Mouse (Mus musculus) ES-E14 (cell line): ENCODE results near the gene Lifr.

Source experiments
- CHD2 ChIP-seq: IDR thresholded peaks from 2 replicates; pipeline ENCODE4 v1.6.1; 2014; ENCODE audit warnings: mild to moderate bottlenecking, low read depth, low read length, inconsistent platforms
- MAFK ChIP-seq: IDR thresholded peaks from 2 replicates; pipeline ENCODE4 v1.6.1; 2014; ENCODE audit warnings: mild to moderate bottlenecking, low read depth, low read length, inconsistent platforms; ENCODE audit not compliant: insufficient read depth
- ZC3H11A ChIP-seq: IDR thresholded peaks from 2 replicates; pipeline ENCODE4 v1.6.1; 2012; ENCODE audit warnings: low read depth, mild to moderate bottlenecking, inconsistent platforms, low read length, borderline replicate concordance
- ZNF384 ChIP-seq: IDR thresholded peaks from 2 replicates; pipeline ENCODE4 v1.6.1; 2012; ENCODE audit warnings: low read depth, low read length, inconsistent platforms

- TF ChIP-seq CHD2, result no peak
- no peak for TF ChIP-seq ZNF384
- TF ChIP-seq ZC3H11A, result no peak
- no peak for TF ChIP-seq MAFK
These were observed 73.4 kb downstream of the Lifr start for GRCm38 (mm10) chr15:7163851-7164250.
